Mouse (Mus musculus): Measurements from ENCODE around the gene Cacng4. TPM values are rescaled to one million over a fixed set of nuclear protein-coding genes. Genes with fewer than 3 reads are reported as not detected.
A peak's percentile ranks its signal among the peaks of the same experiment; 100 is the strongest.

Cacng4 gene
- polyA plus RNA-seq, 1 experiment from 2014 or later = 4.8 TPM

DNA sequence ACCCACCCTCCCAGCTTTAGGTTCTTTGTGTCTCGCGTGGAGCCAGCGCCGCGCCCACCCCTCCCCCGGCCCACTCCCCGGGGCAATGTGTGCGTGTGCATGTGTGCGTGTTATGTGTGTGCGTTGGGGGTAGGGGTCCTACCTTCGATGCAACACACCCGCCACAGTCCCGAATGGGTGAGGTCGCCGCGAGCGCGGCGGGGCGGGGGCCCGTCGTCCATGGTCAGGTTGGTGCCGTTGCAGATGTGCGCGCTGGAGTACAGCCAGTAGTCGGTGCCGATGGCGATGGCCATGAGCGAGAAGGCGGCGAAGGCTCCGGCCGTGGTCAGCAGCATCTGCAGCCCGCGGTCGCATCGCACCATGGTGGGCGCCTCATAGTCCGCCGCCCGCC is 259 bp downstream of the Cacng4 start:
- peaks cover 50% of the 10 kb centered on the region for H3K27me3 ChIP-seq (replicated peaks)
- peak overlapping the region; percentile 56 for H3K4me3 ChIP-seq (replicated peaks)
- 0 out of 2 replicates have a peak overlapping the region, but pooled peaks have one; percentile 40 for H3K27ac ChIP-seq

GRCm38 (mm10) chr11:107793200-107794102 is 906 bp downstream of the Cacng4 start:
- peaks cover 46% of the 10 kb centered on the region for H3K27me3 ChIP-seq (replicated peaks)

More for the DNA sequence above, 259 bp downstream of the Cacng4 start:
- H3K9me3 ChIP-seq = no peaks in the 10 kb centered on the region
- peak overlapping the region; percentile 97 for H3K4me2 ChIP-seq
- peak; percentile 23; the same call in 1 of the 2 replicates for ATAC-seq (ENCODE audit: insufficient read depth, low FRiP score, low read depth)
- H3K9ac ChIP-seq = peak overlapping the region; percentile 12; the same call in 1 of the 2 replicates
- H3K36me3 ChIP-seq = no peaks in the 10 kb centered on the region
- H3K4me1 ChIP-seq = peaks cover 20% of the 10 kb centered on the region
- under 1% methylated on average over 35 of the region's 41 CpGs for WGBS

DNA sequence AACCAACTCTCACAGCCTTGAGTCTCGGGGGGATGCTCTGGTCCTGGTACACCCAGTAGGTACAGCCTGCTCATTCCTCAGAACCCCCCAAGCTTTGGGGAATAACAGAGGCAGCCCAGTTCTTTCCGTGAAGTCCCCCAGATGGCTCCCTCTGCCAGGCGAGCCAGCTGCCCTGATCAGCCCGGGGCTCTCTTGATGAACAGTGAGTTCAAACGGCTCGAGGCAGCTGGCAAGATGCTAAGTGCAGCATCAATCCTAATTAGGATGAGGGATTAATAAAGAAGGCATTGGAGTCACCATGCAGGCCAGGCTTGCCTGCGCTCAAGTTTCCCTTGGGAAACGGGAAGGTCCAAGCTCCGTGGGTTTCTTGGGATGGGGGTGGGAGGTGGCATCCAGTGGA is 2.2 kb downstream of the Cacng4 start:
- no peak overlapping the region for H3K4me2 ChIP-seq
- no peaks in the 10 kb centered on the region for H3K9me3 ChIP-seq
- H3K4me1 ChIP-seq = peaks cover 20% of the 10 kb centered on the region
- WGBS = 46% methylated on average over 9 of the region's 9 CpGs
- H3K36me3 ChIP-seq = no peaks in the 10 kb centered on the region
- peaks cover 37% of the 10 kb centered on the region for H3K27me3 ChIP-seq (replicated peaks)
- ATAC-seq (ENCODE audit: insufficient read depth, low FRiP score, low read depth) = no peak
- no peak overlapping the region for H3K27ac ChIP-seq
- H3K9ac ChIP-seq = no peak overlapping the region
- H3K4me3 ChIP-seq (replicated peaks) = 0 out of 2 replicates have a peak overlapping the region, but pooled peaks have one; percentile 56

More at GRCm38 (mm10) chr11:107793200-107794102, 906 bp downstream of the Cacng4 start:
- peaks cover 20% of the 10 kb centered on the region for H3K4me1 ChIP-seq
- H3K9me3 ChIP-seq = no peaks in the 10 kb centered on the region
- 2% methylated on average over 58 of the region's 64 CpGs for WGBS
- no peaks in the 10 kb centered on the region for H3K36me3 ChIP-seq
- peak overlapping the region; percentile 12; the same call in 1 of the 2 replicates for H3K9ac ChIP-seq
- H3K4me3 ChIP-seq (replicated peaks) = peak overlapping the region; percentile 56
- 0 out of 2 replicates have a peak overlapping the region, but pooled peaks have one; percentile 40 for H3K27ac ChIP-seq
- peak overlapping the region; percentile 97 for H3K4me2 ChIP-seq
- peak; percentile 23; the same call in 1 of the 2 replicates for ATAC-seq (ENCODE audit: insufficient read depth, low FRiP score, low read depth)

GRCm38 (mm10) chr11:107785761-107786160 is 8.6 kb downstream of the Cacng4 start:
- no peak overlapping the region for H3K27ac ChIP-seq
- H3K27me3 ChIP-seq (replicated peaks) = no peaks in the 10 kb centered on the region
- WGBS = 71% methylated on average over 3 of the region's 3 CpGs
- H3K4me3 ChIP-seq (replicated peaks) = no peak overlapping the region
- no peak overlapping the region for H3K4me2 ChIP-seq
- H3K9ac ChIP-seq = no peak overlapping the region
- H3K4me1 ChIP-seq = no peaks in the 10 kb centered on the region
- ATAC-seq (ENCODE audit: insufficient read depth, low FRiP score, low read depth) = 0 out of 2 replicates have a peak, but pooled peaks have one; percentile 10
- no peaks in the 10 kb centered on the region for H3K9me3 ChIP-seq
- no peaks in the 10 kb centered on the region for H3K36me3 ChIP-seq

GRCm38 (mm10) chr11:107785288-107785687 is 9.1 kb downstream of the Cacng4 start:
- no peak for ATAC-seq (ENCODE audit: insufficient read depth, low FRiP score, low read depth)
- H3K9me3 ChIP-seq = no peaks in the 10 kb centered on the region
- H3K4me1 ChIP-seq = no peaks in the 10 kb centered on the region
- no peak overlapping the region for H3K4me2 ChIP-seq
- 67% methylated on average over 1 of the region's 1 CpGs for WGBS
- H3K36me3 ChIP-seq = no peaks in the 10 kb centered on the region
- H3K27ac ChIP-seq = no peak overlapping the region
- H3K9ac ChIP-seq = no peak overlapping the region
- no peaks in the 10 kb centered on the region for H3K27me3 ChIP-seq (replicated peaks)
- H3K4me3 ChIP-seq (replicated peaks) = no peak overlapping the region

DNA sequence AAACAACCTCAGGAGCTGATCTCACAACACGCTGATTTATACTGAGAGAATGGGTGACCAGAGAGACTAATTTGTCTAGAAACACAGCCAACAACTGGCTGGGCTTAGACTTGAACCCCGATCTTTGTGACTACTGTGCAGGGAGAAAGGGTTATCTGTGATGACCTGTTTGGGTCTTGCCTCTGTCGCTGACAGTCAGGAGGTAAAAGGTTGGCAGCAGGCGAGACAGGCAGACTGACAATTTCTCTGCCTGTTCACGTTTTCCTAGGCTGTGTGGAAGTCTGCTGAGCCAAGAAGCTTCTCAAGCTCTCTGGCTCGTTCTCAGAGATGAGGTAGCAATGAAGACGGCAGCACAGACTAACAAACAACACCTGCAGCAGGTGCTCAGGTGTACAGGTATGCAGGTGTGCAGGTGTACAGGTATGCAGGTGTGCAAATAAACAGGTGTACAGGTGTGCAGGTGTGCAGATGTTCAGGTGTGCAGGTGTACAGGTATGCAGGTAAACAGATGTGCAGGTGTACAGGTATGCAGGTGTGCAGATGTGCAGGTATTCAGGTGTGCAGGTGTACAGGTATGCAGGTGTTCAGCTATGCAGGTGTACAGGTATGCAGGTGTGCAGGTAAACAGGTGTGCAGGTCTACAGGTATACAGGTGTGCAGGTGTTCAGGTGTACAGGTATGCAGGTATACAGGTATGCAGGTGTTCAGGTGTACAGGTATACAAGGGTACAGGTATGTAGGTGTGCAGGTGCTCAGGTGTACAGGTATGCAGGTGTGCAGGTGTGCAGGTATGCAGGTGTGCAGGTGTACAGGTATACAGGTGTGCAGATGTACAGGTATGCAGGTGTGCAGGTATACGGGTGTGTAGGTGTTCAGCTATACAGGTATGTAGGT is 10.2 kb downstream of the Cacng4 start:
- Histone ChIP-seq H3K36me3 (no peaks in the 10 kb centered on the region), H3K27ac (no peak overlapping the region), H3K27me3 (replicated peaks) (no peaks in the 10 kb centered on the region), H3K4me3 (replicated peaks) (no peak overlapping the region), H3K4me1 (no peaks in the 10 kb centered on the region), H3K9me3 (no peaks in the 10 kb centered on the region), H3K4me2 (no peak overlapping the region), H3K9ac (no peak overlapping the region)
- ATAC-seq (ENCODE audit: insufficient read depth, low FRiP score, low read depth) = no peak
- WGBS = 79% methylated on average over 8 of the region's 8 CpGs

DNA sequence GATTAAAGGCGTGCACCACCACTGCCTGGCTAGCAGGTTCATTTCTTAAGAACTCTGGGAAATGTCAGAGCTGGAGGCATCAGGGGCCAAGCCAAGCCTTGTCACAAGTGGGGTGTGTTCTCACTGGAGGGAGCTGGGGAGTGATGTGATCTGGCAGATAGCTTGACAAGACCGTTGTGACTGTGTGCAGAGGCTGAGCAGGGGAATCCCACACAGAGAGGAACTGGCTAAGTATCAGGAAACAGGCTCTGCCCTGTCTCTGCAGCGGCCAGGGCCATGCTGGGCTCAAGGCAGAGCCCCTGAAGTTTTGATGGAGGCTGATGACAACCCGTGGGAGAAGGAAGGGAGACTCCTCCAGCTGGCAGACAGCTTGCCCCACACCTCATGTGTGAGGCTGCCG is 11.8 kb downstream of the Cacng4 start:
- no peak for ATAC-seq (ENCODE audit: insufficient read depth, low FRiP score, low read depth)
- H3K36me3 ChIP-seq = no peaks in the 10 kb centered on the region
- no peak overlapping the region for H3K9ac ChIP-seq
- no peaks in the 10 kb centered on the region for H3K4me1 ChIP-seq
- H3K9me3 ChIP-seq = no peaks in the 10 kb centered on the region
- H3K4me2 ChIP-seq = no peak overlapping the region
- H3K27ac ChIP-seq = no peak overlapping the region
- no peaks in the 10 kb centered on the region for H3K27me3 ChIP-seq (replicated peaks)
- WGBS = 50% methylated on average over 5 of the region's 5 CpGs
- no peak overlapping the region for H3K4me3 ChIP-seq (replicated peaks)

GRCm38 (mm10) chr11:107778859-107779258 is 15.5 kb downstream of the Cacng4 start:
- no peaks in the 10 kb centered on the region for H3K9me3 ChIP-seq
- no peaks in the 10 kb centered on the region for H3K36me3 ChIP-seq
- no peak overlapping the region for H3K27ac ChIP-seq
- no peak overlapping the region for H3K9ac ChIP-seq
- H3K27me3 ChIP-seq (replicated peaks) = no peaks in the 10 kb centered on the region
- 86% methylated on average over 9 of the region's 9 CpGs for WGBS
- H3K4me3 ChIP-seq (replicated peaks) = no peak overlapping the region
- ATAC-seq (ENCODE audit: insufficient read depth, low FRiP score, low read depth) = no peak
- no peak overlapping the region for H3K4me2 ChIP-seq
- 0 out of 2 replicates have a peak, but pooled peaks cover 4% of the 10 kb centered on the region for H3K4me1 ChIP-seq

DNA sequence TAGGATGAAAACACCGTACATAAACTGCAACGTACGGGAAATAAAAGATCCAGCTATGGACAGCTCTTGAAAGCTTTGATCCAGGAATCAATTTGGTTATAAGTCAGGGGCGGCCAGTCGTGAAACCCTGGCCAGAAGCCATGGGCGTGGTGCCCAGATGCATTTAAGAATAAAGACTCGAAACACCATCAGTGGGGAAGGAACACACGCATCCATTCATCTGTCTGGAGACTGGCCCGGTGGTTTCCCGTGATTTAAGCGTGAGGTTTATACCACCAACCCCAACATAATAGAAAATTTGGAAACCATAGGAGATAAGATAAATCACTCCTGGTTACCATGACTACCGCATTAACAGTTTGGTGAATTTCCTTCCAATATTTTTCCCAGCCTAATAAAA is 16.9 kb downstream of the Cacng4 start:
- Histone ChIP-seq H3K9me3 (no peaks in the 10 kb centered on the region), H3K4me2 (no peak overlapping the region), H3K27me3 (replicated peaks) (no peaks in the 10 kb centered on the region), H3K36me3 (no peaks in the 10 kb centered on the region), H3K4me3 (replicated peaks) (no peak overlapping the region), H3K9ac (no peak overlapping the region), H3K4me1 (0 out of 2 replicates have a peak, but pooled peaks cover 4% of the 10 kb centered on the region), H3K27ac (no peak overlapping the region)
- no peak for ATAC-seq (ENCODE audit: insufficient read depth, low FRiP score, low read depth)
- WGBS = 45% methylated on average over 12 of the region's 12 CpGs

DNA sequence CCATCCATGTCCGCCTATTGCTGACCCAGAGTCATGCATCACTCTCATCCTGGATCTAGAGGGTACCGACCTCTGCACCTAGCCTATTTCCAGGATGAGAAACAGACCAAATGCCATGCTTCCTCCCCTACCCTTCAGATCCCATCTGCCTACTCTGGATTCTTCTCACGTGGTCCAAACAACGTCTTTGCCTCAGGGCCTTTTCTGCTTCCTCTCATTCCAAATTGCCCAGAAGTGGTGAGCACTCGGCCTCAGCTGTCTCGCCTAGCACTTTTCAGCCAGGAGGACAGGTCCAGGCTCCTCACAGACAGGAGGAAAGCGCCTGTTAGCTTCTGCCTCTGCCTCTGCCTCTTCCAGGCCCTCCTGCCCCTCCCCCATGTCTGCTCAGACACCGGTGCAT is 21.0 kb downstream of the Cacng4 start:
- Histone ChIP-seq H3K9me3 (no peaks in the 10 kb centered on the region), H3K27me3 (replicated peaks) (no peaks in the 10 kb centered on the region), H3K4me1 (0 out of 2 replicates have a peak, but pooled peaks cover 4% of the 10 kb centered on the region), H3K4me3 (replicated peaks) (no peak overlapping the region), H3K27ac (no peak overlapping the region), H3K36me3 (no peaks in the 10 kb centered on the region), H3K9ac (no peak overlapping the region), H3K4me2 (no peak overlapping the region)
- 55% methylated on average over 8 of the region's 8 CpGs for WGBS
- no peak for ATAC-seq (ENCODE audit: insufficient read depth, low FRiP score, low read depth)

- no peak overlapping the region for H3K27ac ChIP-seq
- H3K9me3 ChIP-seq = no peaks in the 10 kb centered on the region
- WGBS = 79% methylated on average over 6 of the region's 6 CpGs
- H3K9ac ChIP-seq = no peak overlapping the region
- no peaks in the 10 kb centered on the region for H3K36me3 ChIP-seq
- no peaks in the 10 kb centered on the region for H3K4me1 ChIP-seq
- ATAC-seq (ENCODE audit: insufficient read depth, low FRiP score, low read depth) = no peak
- H3K4me3 ChIP-seq (replicated peaks) = no peak overlapping the region
- H3K27me3 ChIP-seq (replicated peaks) = no peaks in the 10 kb centered on the region
- H3K4me2 ChIP-seq = no peak overlapping the region
These were observed 22.4 kb downstream of the Cacng4 start for GRCm38 (mm10) chr11:107772002-107772401.

Data from stomach, embryonic 15.5 days (tissue).